Mouse (Mus musculus): ENCODE results near the gene Pdss2. TPM values are rescaled to one million over a fixed set of nuclear protein-coding genes. Genes with fewer than 3 reads are reported as not detected.

Pdss2 gene
- total RNA-seq, 4 experiments from 2014 or later = 18.5 to 23.3 (median 20.1) TPM

DNA sequence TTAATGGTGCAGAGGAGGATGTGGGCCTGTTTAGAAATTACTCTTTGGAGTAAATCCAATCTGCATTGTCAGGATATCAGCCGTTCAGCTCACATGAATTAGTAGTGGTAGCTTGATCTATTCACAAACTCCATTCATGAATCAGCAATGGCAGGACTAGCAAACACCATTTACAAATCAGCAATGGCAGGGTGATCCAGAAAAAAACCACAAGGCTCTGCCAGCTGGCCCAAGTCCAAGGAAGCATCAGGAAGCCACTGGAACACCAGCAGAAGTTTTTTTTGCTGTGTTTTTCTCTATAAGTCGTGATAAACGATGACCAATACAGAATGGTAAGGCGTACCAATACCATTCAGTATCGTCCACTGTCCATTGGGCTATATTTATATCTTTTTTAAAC lies 209.3 kb downstream of the Pdss2 start:
- no peak for DNase-seq (ENCODE audit: low spot score in 2 of 2)

DNA sequence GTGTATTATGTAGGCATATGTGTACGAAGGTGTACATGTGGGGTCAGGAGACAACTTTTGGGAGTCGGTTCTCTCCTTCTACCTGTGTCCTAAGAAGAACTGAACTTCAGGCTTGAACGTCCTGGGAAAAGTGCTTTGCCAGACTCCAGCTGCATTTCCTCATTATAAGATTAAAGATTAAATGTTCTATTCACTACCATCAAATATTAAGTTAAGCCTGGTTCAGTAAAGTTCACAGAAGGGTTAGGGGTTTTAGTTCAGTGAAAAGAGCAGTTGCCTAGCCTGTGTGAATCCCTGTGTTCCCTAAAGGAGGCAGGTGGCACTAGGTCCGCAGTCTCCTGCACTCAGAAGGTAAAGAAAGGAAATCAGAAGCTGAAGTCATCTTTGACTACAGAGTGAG lies 213.0 kb downstream of the Pdss2 start:
- no peak for DNase-seq (ENCODE audit: low spot score in 2 of 2)

DNA sequence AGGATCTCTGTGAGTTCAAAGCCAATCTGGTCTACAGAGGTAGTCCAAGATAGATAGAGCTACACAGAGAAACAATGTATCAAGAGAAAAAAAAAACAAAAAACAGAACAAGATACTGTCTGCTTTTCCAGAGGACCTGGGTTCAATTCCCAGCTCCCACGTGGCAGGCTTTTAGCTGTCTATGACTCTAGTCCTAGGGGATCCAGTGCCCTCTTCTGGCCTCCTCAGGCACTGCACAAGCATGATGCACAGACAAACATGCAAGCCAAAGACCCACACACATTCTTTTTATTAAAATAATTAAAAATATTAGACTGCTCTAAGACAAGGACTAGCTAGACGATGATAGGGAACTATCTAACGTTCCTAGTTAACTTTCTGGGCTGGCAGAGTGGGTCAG lies 214.5 kb downstream of the Pdss2 start:
- no peak for DNase-seq (ENCODE audit: low spot score in 2 of 2)

DNA sequence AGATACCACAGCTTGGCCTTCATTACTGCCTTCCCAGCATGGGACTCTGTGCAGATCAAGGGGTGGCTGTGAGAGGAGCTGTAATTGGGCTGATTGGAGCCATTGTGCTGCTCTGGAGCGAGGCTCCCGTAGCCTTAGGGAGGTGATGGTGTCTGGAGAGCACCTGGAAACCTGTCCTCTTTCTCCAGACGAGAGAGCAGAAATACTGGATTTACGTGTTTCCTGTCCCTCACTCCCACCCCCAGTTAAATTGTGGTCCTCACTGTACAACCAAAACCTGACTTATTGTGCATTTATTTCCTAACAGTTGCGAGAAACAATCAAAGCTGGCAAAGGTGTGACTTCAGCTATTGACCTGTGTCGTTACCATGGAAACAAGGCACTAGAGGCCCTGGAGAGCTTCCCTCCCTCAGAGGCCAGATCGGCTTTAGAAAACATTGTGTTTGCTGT lies 218.2 kb downstream of the Pdss2 start:
- DNase-seq (ENCODE audit: low spot score in 2 of 2) = no peak

DNA sequence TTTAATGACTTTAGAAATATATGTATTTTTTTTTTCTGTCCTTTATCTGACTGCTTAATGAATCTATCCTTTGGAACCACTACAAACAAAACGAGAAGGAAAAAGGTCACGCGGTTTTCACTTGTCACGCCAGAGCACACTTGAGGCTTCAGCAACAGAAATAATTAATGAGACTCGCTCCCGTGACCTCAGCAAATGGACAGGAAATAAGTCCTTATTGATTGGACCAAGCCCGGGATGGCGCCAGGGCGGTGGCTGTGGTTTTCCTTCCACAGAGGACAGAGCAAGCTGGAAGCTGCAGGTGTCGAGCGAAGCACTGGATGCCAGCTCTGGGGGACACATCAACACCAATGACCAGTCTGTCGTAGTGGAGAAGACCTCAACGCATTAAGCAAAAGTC lies 218.8 kb downstream of the Pdss2 start:
- no peak for DNase-seq (ENCODE audit: low spot score in 2 of 2)

DNA sequence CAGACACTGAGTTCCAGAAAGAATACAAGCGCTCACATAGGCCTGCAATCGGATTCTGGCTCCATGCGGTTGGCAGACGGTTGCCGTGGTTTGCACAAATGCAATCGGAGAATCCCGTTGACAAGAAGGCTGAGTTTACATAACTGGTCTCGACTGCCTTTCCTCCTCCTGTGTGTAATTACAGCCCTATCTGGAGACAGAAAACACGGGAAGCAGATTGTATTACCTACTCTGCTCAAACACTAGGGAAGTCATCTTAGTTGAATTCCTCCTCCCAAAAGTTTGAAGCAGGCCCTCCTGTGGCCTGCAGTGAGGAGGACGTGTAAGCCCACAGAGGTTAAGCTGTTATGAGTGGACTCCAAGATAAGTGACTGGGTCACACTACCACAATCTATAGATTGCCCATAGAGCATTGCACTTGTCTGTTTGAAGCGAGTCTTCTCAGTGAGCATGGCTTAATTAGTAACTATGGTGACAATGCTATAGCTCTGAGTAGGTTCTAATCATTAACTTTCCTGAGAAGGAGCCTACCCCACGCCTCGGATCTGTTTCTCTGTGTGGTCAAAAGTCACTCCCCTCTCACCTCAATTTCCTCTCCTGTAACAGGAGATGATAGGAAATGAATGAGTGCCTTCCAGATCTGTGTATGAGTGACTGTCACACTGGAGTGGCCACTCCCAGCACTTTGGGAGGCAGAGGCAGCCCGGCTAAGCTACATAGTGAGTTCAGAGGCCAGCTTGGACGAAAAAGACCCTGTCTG lies 219.9 kb downstream of the Pdss2 start:
- no peak for DNase-seq (ENCODE audit: low spot score in 2 of 2)

DNA sequence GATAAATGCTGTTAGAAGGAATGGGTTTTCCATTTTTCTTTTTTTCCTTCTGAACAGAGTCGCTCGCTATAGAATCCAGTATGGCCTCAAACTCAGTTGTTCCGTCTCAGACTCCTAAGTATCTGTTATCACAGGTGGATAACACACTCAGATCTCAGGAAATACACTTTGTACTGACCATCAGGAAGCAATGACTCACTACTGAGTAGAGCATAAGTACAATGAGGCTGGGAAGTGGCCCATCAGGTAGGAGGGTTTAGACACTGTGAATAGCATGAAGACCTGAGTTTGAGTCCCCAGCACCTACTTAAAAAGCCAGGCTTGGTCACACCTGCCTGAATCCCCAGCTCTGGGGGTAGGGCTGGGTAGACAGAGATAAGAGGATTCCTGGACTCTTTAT lies 227.4 kb downstream of the Pdss2 start:
- no peak for DNase-seq (ENCODE audit: low spot score in 2 of 2)

DNA sequence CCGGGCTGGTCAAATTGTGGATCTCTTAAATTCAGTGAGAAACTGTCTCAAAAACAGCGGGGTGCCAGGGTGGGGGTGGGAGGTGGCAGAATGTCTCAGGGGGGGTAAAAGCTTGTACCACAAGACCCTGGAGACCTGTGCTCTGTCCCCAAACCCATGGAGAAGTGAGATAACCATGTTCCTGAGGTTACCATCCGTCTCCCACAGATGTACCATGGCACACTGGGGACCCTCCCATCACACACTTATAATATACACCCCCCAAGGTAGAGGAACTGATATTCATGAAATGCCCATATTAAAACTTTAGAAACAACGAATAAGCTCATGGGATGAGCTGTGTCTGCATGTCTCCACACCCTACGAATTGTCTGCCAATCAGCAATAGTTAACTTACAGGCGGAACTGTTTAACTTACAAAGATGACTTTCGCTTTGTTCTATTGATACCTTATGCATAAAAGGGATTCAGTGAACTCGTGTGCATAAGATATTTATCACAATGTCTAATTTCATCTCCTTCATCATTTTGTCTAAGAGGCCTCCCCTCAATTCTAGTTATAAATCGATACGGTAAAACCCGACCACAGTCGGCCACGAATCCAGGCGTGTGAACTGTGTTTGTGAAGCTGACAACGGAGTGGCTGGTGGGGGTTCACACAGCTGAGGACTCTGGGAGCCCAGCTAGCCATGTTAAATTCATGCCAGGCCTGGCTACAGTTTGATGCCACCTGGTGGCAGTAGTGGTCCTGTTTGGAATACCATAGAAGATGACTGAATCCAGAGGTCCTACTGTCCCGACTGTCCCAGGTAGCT lies 230.8 kb downstream of the Pdss2 start:
- DNase-seq (ENCODE audit: low spot score in 2 of 2) = peak; percentile 65

DNA sequence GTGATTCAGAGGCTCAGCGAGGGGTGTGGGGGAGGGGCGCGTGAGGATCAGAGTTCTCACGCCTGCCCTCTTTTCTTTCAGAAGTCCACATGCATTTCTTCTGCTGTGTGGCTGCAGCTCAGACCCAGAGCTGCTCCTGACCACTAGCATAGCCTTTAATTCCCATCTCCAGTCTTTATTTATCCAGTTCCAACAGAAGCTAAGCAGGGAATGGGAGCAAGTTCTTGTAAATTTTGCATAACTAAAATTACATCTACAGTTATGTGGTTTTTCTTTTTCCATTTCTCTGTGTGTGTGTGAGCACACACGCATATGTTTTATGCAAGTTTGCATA lies 231.3 kb downstream of the Pdss2 start:
- no peak for DNase-seq (ENCODE audit: low spot score in 2 of 2)

DNA sequence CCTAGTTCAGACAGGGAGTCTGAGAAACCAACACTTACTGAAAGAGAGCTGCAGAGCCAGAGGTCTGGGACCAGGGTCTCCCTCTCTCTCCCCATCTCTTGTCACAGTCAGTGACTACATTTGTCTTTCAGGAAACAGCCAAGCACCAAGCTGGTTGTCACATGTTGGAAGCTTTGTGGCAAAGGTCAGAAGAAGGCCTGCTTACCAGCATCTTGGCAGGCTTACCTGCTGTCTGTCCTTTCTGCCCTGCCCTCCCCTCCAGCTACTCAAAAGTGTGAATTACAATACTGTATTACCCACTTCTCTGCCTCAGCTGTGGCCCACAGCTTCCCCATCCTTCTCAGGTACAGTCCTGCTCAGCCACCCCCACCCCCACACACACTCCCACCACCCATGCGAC lies 232.9 kb downstream of the Pdss2 start:
- no peak for DNase-seq (ENCODE audit: low spot score in 2 of 2)

DNA sequence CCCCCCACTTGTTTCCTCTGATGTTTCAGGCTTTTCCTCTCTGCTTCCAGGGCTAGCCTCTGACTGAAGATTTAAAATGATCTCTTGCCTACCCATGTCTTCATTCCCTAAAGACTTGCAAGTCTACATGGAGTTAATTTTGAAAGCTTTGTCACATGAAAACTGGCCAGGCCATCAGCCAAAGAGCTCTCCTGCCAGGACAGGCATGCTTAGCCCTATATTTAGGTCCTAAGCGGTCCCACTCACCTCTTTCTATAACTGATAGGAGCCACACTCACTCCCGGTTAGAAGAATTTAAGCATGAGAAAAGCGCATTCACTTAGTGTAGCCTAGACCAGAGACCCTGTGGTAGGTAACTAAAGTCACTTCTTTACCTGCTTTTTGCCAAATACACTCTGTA lies 233.4 kb downstream of the Pdss2 start:
- peak in 1 of 2 experiments; percentile 17 for DNase-seq (ENCODE audit: low spot score in 2 of 2)

DNA sequence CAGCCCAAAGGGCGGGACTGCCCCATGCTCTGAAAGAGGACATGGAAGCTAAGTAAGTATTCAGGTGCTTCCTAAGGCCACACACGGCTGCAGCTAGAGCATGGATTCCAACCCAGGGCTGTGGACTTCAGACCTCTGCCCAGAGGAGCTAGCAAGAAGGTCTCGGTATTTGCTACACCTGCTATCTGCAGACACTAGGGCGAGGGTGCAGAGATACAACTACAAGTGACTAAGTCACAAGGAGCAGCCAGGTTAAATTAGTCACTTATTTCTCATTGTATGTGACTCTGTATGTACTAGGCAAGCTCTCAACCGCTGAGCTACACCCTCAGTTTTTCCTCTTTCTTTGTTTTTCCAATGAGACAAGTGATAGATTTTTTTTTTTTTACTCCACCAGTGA lies 241.5 kb downstream of the Pdss2 start:
- DNase-seq (ENCODE audit: low spot score in 2 of 2) = no peak

DNA sequence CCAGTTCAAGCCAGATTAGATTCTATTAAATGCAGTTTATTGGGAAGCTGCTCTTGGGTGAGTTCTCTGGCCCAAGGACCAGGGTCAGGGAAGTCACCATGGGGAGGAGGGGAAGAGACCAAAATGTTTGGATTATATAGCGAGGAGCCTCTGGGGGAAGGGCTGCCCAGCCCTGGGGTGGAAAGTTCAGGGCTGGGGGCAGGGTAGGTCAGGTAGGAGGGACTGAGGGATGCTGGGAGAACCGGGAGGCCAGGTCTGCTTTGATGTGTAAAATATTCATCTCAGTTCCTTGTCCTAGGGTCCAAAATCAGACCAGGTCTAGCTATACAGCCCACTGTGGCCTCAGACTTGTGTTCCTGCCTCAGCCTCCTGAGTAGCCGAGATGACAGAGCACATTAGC lies 241.9 kb downstream of the Pdss2 start:
- no peak for DNase-seq (ENCODE audit: low spot score in 2 of 2)

DNA sequence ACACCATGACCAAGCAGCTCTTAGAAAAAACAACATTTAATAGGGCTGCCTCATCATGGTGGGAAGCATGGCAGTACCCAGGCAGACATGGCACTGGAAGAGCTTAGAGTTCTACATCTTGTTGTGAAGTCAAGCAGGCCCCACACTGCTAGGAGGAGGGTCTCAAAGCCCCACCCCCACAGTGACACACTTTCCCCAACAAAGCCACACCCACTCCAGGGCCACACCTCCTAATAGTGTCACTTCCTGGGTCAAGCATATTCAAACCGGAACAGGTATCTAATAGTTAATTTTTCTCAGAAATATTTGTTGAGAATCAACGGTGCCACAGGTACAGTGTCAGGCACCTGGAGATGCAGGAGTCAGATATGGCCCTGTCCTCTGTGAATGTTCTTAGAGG lies 244.9 kb downstream of the Pdss2 start:
- DNase-seq (ENCODE audit: low spot score in 2 of 2) = no peak

DNA sequence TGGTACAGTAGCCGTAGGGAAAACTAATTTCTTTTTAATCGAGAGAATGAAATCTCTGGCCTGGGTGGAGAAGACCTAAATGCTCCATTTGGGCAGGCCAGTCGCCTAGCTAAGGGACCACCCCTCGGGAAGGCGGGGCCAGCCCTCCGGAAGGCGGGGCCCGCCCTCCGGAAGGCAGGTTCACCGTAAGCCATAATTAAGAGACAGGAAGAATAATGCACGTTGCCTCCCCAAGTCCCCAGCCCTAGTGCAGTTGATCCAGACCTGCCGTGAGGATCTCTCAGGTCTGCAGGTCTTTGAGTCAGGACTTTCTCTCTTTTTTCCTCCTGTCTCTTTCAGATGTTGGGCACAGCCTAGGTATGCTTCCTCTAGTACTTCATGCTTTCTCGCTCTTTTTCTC lies 246.4 kb downstream of the Pdss2 start:
- no peak for DNase-seq (ENCODE audit: low spot score in 2 of 2)

DNA sequence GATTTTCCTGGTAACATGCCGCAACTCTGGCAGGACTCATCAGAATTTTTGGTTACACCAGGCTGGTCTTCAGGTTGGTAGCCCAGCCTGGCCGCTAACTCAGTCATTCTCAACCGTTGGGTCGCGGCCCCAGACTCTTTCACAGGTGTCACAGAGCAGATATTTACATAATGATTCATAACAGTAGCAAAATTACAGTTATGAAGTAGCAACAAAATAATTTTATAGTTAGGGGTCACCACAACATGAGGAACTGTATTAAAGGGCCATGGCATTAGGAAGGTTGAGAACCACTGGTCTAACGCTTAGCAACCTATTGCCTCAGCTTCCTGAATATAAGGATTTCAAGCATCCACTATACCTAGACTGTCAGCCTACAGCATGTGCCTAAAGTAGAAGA lies 247.0 kb downstream of the Pdss2 start:
- DNase-seq (ENCODE audit: low spot score in 2 of 2) = no peak

DNA sequence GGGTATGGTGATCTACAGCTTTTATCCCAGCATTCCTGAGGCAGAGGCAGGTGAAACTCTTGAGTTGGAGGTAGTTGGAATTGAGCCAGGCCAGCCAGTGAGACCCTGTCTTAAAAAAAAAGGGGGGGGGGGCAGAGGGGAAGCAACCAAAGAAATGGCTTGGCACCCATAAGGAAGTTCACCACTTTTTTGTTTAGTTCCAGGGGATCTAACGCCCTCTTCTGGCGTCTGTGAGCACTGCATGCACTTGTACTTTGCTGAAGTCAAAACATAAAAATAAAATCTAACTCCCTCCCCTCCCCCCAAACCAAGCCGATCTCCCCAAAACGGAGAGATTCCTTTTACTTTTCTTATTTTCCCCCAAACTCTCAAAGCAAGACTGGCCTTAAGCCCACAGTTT lies 254.1 kb downstream of the Pdss2 start:
- no peak for DNase-seq (ENCODE audit: low spot score in 2 of 2)

DNA sequence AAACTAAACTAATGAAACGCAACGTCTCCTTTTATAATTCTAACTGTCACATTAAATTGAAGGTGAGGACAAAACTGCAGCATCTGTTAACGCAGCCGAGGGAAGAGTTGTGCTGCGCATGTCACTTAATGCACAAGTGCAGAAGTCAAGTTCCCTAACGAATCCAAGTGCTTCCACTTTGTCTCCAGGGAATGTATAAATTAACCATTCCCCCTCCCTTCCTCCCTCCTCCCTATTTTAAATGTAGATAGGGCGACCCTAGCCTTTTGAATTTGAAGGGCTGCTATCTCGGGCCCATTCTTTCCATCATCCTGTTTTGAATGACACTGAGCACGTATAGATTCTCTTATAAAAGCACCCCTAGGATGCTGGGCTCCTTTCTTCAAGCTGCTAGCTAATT lies 256.2 kb downstream of the Pdss2 start:
- DNase-seq (ENCODE audit: low spot score in 2 of 2) = no peak

DNA sequence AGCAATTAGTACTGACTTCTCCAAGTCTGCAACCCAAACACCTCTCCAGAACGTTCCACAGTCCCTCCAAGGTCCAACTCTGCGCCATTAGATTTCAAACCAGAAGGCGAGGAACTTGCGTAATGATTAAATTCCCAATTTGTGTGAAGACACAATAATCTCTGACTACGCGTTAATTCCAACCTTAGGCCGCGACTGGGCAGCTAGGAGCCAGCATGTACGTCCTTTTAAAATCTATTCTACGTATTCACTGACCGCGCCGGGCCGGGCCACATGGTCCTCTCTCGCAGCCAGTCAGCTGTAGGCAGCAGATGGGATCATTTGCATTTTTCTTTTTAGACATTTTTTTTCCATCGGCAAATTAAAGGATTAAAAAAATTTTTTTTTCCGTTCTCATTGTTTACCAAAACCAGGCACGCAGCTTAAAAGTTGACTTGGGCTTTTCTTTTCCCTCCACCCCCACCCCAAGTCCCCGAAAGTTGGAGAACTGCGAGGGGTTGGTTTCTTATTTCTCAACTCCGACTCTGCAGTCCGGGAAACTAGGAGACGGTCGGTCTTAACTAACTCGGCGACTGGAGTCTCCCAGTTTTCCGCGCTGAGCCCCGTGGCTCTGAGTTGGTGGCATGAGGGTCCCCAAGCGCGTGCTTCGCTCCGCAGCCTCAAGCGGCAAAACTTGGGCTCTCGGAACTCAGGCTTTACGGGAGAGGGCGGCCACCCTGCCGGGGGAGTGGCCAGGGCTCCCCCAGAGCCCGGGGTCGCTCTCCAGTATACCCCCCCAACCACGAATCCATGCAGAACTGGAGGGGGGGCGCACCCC lies 256.8 kb downstream of the Pdss2 start:
- DNase-seq (ENCODE audit: low spot score in 2 of 2) = peak; percentile 32 to 50

DNA sequence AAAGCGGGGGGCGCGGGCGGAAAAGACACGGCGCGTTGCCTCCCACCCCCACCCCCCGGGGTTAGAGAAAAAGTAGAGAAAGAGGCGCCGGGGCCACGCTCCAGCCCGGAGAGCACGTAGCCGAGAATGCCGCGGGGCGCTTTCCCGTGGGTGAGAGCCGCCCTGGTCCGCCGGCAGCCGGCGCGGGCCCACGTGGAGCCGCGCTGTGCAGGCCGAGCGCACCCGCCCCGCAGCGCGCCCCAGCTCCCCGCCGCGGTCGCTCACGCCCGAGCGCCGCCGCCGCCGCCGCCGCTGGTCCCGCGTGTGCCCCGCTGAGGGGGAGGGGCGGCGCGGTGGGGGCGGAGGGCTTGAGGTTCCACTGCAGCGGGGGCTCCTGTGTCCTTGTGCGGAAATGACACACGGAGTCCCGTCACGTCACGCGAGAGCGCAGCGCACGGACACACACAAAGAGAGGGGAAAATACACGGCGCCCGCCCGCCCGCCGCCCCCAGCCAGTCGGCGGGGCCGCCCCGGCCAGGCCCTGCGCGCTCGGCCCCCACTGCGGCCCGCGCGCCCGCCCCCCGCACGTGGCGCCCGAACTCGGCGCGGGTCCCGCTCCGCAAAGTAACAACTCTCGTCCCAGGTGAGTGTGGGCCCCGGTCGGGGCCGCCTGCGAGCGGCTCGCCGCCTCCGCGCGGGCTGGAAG lies 257.6 kb downstream of the Pdss2 start, which contains the start of gene Bend3:
Bend3 (plus strand) TSS at position 81 of the 685 bp plus-strand sequence.
- DNase-seq (ENCODE audit: low spot score in 2 of 2) = peak in 1 of 2 experiments; percentile 42

DNA sequence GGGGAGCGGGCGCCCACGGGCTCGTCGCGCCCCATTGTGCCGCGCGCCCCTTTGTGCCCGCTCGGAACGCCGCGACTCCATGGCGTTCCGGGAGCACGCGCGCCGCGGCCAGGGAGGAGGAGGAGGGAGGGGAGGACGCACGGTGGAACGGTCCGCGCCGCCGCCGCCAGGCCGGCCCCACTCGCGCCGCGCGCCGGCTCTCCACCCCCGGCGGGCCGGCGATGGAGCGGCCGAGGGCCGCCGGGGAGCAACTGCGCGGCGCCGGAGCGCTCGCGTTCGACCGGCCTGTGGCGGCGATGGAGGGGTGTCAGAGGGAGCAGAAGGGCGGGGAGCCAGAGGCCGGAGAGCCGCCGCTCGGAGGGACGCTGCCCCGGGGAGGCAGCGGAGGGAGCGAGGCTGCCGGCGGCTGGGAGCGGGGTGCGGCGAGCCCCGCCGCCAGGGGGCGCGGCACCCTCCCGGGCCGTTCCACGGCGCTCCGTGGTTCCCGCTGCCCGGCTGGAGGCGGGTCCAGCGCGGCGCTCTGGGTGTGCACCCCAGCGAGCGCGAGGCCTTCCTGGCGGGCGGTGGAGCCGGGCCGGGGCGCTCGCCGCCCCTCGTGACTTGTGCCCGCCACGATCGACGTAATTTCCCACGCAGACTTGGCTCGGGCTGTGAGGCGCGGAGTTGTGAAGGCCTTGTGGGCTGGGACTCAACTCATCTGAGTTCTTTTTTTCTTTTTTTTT lies 258.3 kb downstream of the Pdss2 start:
- DNase-seq (ENCODE audit: low spot score in 2 of 2) = peak; percentile 70 to 85

All from gastrocnemius, adult 8-10 months (tissue).